Mouse (Mus musculus) heart, adult 9 months (tissue): ENCODE measurements around the gene Pipox.

Experiments
- DNase-seq, 2 experiments: peaks; one replicate each; pipeline ENCODE4 v3.0.0; 2022; ENCODE audit warnings: low spot score in 2 of 2

The Pipox gene

GRCm38 (mm10) chr11:77875847-77876759, 17.8 kb downstream of the Pipox start:
- no peak for DNase-seq

GRCm38 (mm10) chr11:77875269-77875668, 18.6 kb downstream of the Pipox start:
- DNase-seq: no peak

GRCm38 (mm10) chr11:77874685-77875231, 19.1 kb downstream of the Pipox start:
- DNase-seq: no peak

- no peak for DNase-seq
Observed at GRCm38 (mm10) chr11:77873116-77873515, 20.8 kb downstream of the Pipox start.

- no peak for DNase-seq
Observed at GRCm38 (mm10) chr11:77872685-77873084, 21.2 kb downstream of the Pipox start.

GRCm38 (mm10) chr11:77872236-77872635, 21.7 kb downstream of the Pipox start:
- no peak for DNase-seq

- DNase-seq: no peak
Observed at GRCm38 (mm10) chr11:77871436-77871835, 22.5 kb downstream of the Pipox start.

- DNase-seq: no peak
Observed at GRCm38 (mm10) chr11:77867419-77868083, 26.3 kb downstream of the Pipox start.

GRCm38 (mm10) chr11:77864771-77865170, 29.1 kb downstream of the Pipox start:
- DNase-seq: no peak

- DNase-seq: no peak
Observed at GRCm38 (mm10) chr11:77862887-77863286, 31.0 kb downstream of the Pipox start.

- no peak for DNase-seq
Observed at GRCm38 (mm10) chr11:77860947-77861346, 32.9 kb downstream of the Pipox start.

- no peak for DNase-seq
Observed at GRCm38 (mm10) chr11:77858589-77858988, 35.3 kb downstream of the Pipox start.

GRCm38 (mm10) chr11:77857089-77857488, 36.8 kb downstream of the Pipox start:
- no peak for DNase-seq

- no peak for DNase-seq
Observed at GRCm38 (mm10) chr11:77855396-77855795, 38.5 kb downstream of the Pipox start.

GRCm38 (mm10) chr11:77854641-77855040, 39.3 kb downstream of the Pipox start:
- no peak for DNase-seq

- DNase-seq: no peak
Observed at GRCm38 (mm10) chr11:77852941-77853668, 40.8 kb downstream of the Pipox start.

GRCm38 (mm10) chr11:77852195-77852594, 41.7 kb downstream of the Pipox start:
- no peak for DNase-seq

- DNase-seq: no peak
Observed at GRCm38 (mm10) chr11:77851483-77852010, 42.3 kb downstream of the Pipox start.

GRCm38 (mm10) chr11:77850401-77851244, 43.3 kb downstream of the Pipox start:
- DNase-seq: peak; percentile 52 to 56

GRCm38 (mm10) chr11:77849151-77849550, 44.7 kb downstream of the Pipox start:
- no peak for DNase-seq

GRCm38 (mm10) chr11:77848131-77848530, 45.8 kb downstream of the Pipox start:
- DNase-seq: no peak
